Mouse (Mus musculus): ENCODE results near the gene Ptgir. TPM values are rescaled to one million over a fixed set of nuclear protein-coding genes. Genes with fewer than 3 reads are reported as not detected.

Ptgir gene
- polyA plus RNA-seq, 1 experiment from 2014 or later: 0.83 TPM

DNA sequence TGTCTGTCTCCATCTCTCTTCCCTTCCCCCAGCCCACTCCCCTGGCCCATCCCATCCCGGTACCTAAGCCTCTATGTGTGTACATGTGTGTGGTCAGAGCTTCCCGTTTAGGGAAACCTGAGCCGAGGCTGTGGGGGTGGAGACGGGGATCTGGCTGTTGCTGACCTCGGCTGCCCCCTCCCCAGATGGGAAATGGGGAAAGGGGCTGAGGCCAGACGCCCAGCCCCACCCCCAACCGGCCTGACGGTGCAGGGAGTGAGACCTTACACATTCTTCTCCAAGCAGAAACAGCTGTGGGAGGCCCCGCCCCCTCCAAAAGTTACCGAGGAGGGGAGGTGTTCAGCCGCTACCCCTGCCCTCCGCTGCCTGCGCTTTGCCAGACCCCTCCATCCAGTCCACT lies 29.7 kb upstream of the Ptgir start:
- H3K27me3 ChIP-seq: no peaks in the 10 kb centered on the region
- H3K4me2 ChIP-seq: peak overlapping the region; percentile 79
- no peak overlapping the region; the same call in 1 of the 2 replicates for H3K27ac ChIP-seq
- H3K9ac ChIP-seq: peak overlapping the region; percentile 90
- WGBS: 2% methylated on average over 13 of the region's 13 CpGs
- H3K4me1 ChIP-seq (replicated peaks): peaks cover 36% of the 10 kb centered on the region
- H3K9me3 ChIP-seq: no peaks in the 10 kb centered on the region
- peak overlapping the region; percentile 83 for H3K4me3 ChIP-seq
- peaks cover 19% of the 10 kb centered on the region for H3K36me3 ChIP-seq
- ATAC-seq (ENCODE audit: low FRiP score): no peak

DNA sequence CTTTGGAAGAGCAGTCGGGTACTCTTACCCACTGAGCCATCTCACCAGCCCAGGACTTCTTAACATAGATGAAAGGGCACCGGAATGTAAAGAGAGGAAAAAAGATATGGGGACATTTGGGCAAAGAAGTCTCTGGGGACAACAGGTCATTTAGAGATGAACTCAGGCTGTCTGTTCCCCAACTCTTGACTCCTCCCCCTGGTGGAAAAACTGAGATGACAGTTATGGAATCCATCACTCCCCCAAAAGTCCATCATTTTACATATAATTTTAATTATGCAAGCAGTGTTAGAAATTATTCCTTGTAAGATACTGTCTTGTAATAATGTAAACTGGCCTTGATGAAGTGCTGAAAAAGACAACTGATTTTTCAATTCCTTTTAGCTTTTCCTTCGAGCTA lies 28.6 kb upstream of the Ptgir start:
- Histone ChIP-seq H3K36me3 (peaks cover 24% of the 10 kb centered on the region; the same call in 1 of the 2 replicates), H3K4me1 (replicated peaks) (peaks cover 36% of the 10 kb centered on the region), H3K4me2 (no peak overlapping the region), H3K4me3 (no peak overlapping the region), H3K9ac (no peak overlapping the region), H3K9me3 (no peaks in the 10 kb centered on the region), H3K27ac (no peak overlapping the region), H3K27me3 (peaks cover 5% of the 10 kb centered on the region; the same call in 1 of the 2 replicates)
- ATAC-seq (ENCODE audit: low FRiP score): no peak
- WGBS: 84% methylated on average over 3 of the region's 3 CpGs

DNA sequence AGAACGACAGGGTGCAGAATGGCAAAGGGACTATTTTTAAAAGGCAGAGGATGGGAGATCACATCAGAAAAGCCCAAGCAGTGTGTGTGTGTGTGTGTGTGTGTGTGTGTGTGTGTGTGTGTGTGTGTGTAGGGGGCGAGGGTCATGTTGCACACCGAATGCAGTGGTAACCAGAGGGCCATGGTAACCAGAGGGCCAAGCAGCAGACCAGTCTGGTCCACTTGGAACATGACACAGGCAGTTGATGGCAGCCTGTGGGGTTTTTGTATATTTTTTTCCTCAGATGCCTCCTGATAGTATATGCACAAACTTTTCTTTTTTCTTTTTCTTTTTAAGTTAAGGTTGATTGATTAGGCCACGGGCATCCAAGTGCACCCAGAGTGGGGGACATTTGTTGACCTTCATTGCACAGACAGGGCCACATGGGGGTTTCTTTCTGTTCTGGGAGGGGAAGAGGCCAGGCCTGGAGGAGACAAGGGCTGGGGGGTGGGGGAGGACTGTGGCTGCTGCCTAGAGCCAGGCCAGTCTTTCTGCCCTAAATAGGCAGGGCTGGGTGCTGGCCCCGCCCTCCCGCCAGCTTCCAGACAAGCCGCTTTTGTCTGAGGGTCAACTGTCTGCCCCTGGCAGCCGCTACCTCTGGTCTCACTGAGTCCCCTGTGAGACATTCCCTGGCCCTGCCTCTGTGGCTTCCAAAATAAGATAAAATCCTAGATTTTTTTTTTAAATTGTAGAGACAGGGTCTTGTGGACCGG lies 26.3 kb upstream of the Ptgir start:
- peaks cover 30% of the 10 kb centered on the region for H3K4me1 ChIP-seq (replicated peaks)
- H3K4me3 ChIP-seq: no peak overlapping the region
- H3K9me3 ChIP-seq: no peaks in the 10 kb centered on the region
- ATAC-seq (ENCODE audit: low FRiP score): no peak
- WGBS: 9% methylated on average over 8 of the region's 9 CpGs
- peak overlapping the region; percentile 30 for H3K27ac ChIP-seq
- peaks cover 44% of the 10 kb centered on the region for H3K36me3 ChIP-seq
- 0 out of 2 replicates have a peak overlapping the region, but pooled peaks have one; percentile 7 for H3K9ac ChIP-seq
- H3K4me2 ChIP-seq: no peak overlapping the region
- H3K27me3 ChIP-seq: peaks cover 28% of the 10 kb centered on the region

DNA sequence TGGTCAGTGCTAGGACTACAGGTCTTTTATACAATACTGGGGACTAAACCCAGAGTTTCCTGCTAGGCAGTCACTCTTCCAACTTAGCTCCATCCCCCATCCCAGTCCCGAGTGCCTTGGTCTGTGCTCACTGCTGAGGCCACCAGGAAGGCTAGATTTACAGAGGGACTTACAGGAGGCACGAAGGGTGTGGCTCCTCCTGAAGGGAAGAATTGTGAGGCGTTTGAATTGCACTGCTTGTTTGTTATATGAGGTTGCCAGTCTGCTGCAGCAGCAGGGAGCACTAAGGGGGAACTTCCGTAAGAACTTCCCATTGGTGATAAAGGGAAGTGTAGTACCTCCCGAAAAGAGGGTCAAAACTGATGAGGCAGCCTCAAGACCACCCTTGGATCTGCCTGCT lies 25.7 kb upstream of the Ptgir start:
- WGBS: 8% methylated on average over 5 of the region's 5 CpGs
- H3K4me3 ChIP-seq: no peak overlapping the region
- no peak overlapping the region for H3K4me2 ChIP-seq
- H3K36me3 ChIP-seq: peaks cover 51% of the 10 kb centered on the region
- no peaks in the 10 kb centered on the region for H3K9me3 ChIP-seq
- peaks cover 29% of the 10 kb centered on the region for H3K4me1 ChIP-seq (replicated peaks)
- no peak overlapping the region for H3K9ac ChIP-seq
- H3K27ac ChIP-seq: peak overlapping the region; percentile 30; the same call in 1 of the 2 replicates
- peaks cover 34% of the 10 kb centered on the region for H3K27me3 ChIP-seq
- ATAC-seq (ENCODE audit: low FRiP score): no peak

DNA sequence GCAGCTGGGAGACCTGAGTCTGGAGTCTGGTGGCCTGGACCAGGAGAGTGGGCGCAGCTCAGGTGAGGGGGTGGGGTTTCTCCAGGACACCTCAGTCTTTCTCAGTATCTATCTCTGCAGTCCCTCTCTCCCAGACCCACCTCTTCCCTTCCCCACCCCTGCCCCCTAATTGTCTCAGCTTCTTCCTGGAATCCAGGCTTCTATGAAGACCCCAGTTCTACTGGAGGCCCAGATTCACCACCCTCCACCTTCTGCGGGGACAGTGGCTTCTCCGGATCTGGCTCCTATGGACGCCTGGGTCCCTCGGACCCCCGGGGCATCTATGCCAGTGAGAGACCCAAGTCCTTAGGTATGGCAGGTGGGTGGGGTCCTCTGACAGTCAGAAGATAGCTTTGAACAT lies 23.1 kb upstream of the Ptgir start:
- no peak overlapping the region for H3K9ac ChIP-seq
- H3K27ac ChIP-seq: no peak overlapping the region
- peaks cover 72% of the 10 kb centered on the region for H3K36me3 ChIP-seq
- H3K4me1 ChIP-seq (replicated peaks): peaks cover 12% of the 10 kb centered on the region
- no peak for ATAC-seq (ENCODE audit: low FRiP score)
- peaks cover 59% of the 10 kb centered on the region for H3K27me3 ChIP-seq
- H3K4me3 ChIP-seq: no peak overlapping the region
- no peak overlapping the region for H3K4me2 ChIP-seq
- no peaks in the 10 kb centered on the region for H3K9me3 ChIP-seq
- 92% methylated on average over 6 of the region's 6 CpGs for WGBS

DNA sequence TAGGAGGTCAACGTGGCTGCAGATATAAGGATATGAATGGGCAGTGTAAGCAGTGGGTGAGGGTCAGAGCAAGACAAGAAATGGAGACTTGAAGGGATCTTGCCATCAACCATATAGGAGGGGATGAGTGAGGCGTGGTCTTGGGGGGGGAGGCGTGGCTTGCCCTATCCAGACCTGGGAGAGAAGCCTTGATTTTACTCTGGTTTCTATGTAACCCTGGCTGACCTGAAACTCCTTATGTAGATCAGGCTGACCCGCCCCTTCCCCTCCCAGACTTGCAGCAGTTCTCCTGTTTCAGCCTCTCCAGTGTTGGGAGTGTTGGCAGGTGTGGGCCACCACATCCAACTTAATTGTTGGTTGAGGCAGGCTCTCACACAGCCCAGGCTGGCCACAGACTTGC lies 22.0 kb upstream of the Ptgir start:
- no peak for ATAC-seq (ENCODE audit: low FRiP score)
- H3K27ac ChIP-seq: no peak overlapping the region
- no peak overlapping the region for H3K4me2 ChIP-seq
- no peak overlapping the region for H3K4me3 ChIP-seq
- 61% methylated on average over 4 of the region's 4 CpGs for WGBS
- no peak overlapping the region for H3K9ac ChIP-seq
- peaks cover 69% of the 10 kb centered on the region for H3K27me3 ChIP-seq
- no peaks in the 10 kb centered on the region for H3K9me3 ChIP-seq
- peaks cover 12% of the 10 kb centered on the region for H3K4me1 ChIP-seq (replicated peaks)
- H3K36me3 ChIP-seq: peaks cover 62% of the 10 kb centered on the region

DNA sequence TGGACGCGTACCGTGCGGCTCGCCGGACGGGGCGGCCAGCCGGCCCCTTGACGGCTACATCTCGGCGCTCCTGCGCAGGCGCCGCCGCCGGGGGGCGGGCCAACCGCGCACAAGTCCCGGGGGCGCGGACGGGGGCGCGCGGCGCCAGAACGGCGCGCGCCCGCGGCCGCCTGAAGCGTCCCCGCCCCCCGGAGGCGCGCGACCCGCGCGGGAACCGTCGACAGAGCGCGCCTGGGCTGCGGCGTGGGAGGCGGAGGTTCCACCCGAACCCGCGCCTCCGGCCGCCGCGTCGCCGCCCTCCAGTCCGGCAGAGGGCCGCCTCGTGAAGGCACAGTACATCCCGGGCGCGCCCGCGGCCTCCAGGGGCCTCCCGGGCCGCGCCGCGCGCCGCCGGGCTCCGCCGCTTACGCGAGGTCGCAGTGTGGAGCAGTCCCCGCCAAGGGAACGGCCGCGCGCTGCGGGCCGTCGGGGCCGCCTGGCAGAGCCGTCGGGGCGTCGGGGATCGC lies 21.0 kb upstream of the Ptgir start:
- H3K27me3 ChIP-seq: peaks cover 78% of the 10 kb centered on the region
- H3K4me3 ChIP-seq: peak overlapping the region; percentile 31
- no peaks in the 10 kb centered on the region for H3K9me3 ChIP-seq
- peak overlapping the region; percentile 35; the same call in 1 of the 2 replicates for H3K4me2 ChIP-seq
- H3K27ac ChIP-seq: no peak overlapping the region
- WGBS: 14% methylated on average over 82 of the region's 95 CpGs
- H3K4me1 ChIP-seq (replicated peaks): peaks cover 6% of the 10 kb centered on the region
- no peak overlapping the region for H3K9ac ChIP-seq
- 0 out of 2 replicates have a peak, but pooled peaks have one; percentile 30 for ATAC-seq (ENCODE audit: low FRiP score)
- H3K36me3 ChIP-seq: peaks cover 60% of the 10 kb centered on the region

DNA sequence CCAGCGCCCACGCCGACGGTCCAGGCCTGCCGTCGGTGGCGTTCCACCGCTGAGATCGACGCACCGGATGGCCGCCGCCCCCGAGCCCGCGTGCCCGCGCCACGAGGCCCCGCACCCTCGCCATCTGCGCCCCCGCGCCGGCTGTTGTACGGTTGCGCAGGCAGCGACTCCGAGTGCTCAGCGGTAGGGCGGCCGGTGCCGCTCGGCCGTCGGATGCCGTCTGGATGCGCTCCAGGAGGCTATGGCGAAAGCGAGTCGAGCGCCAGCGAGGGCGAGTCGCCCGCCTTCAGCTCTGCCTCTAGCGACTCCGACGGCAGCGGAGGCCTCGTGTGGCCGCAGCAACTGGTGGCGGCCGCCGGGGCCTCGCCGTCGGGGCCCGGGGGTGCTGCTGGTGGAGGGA lies 20.4 kb upstream of the Ptgir start:
- no peak for ATAC-seq (ENCODE audit: low FRiP score)
- no peak overlapping the region for H3K9ac ChIP-seq
- H3K27me3 ChIP-seq: peaks cover 84% of the 10 kb centered on the region
- H3K4me1 ChIP-seq (replicated peaks): peaks cover 4% of the 10 kb centered on the region
- H3K4me3 ChIP-seq: peak overlapping the region; percentile 31
- no peaks in the 10 kb centered on the region for H3K9me3 ChIP-seq
- H3K27ac ChIP-seq: no peak overlapping the region
- 0 out of 2 replicates have a peak overlapping the region, but pooled peaks have one; percentile 35 for H3K4me2 ChIP-seq
- 39% methylated on average over 58 of the region's 59 CpGs for WGBS
- H3K36me3 ChIP-seq: peaks cover 60% of the 10 kb centered on the region

DNA sequence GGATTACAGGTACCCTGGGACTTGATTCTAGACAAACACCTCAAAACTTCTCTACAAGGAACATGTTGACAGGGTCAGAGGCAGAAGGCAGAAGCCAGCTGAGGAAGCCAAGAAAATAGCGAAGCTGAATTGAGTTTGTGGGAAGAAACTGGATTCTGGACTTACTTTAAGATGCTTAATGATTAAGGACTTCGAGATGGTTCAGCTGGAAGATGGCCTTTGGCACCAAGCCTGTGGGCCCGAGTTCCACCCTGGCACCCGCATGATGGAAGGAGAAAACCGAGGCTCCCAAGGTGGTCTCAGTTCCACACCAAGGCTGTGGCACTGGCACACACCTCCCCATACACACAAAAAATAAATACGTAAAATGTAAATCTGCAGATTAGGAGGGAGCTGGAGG lies 15.8 kb upstream of the Ptgir start:
- no peak for ATAC-seq (ENCODE audit: low FRiP score)
- WGBS: 43% methylated on average over 6 of the region's 6 CpGs
- Histone ChIP-seq H3K9me3 (no peaks in the 10 kb centered on the region), H3K36me3 (peaks cover 21% of the 10 kb centered on the region), H3K4me2 (peak overlapping the region; percentile 60), H3K27ac (peak overlapping the region; percentile 23; the same call in 1 of the 2 replicates), H3K4me3 (no peak overlapping the region), H3K27me3 (peaks cover 80% of the 10 kb centered on the region), H3K4me1 (replicated peaks) (peaks cover 35% of the 10 kb centered on the region), H3K9ac (no peak overlapping the region)

DNA sequence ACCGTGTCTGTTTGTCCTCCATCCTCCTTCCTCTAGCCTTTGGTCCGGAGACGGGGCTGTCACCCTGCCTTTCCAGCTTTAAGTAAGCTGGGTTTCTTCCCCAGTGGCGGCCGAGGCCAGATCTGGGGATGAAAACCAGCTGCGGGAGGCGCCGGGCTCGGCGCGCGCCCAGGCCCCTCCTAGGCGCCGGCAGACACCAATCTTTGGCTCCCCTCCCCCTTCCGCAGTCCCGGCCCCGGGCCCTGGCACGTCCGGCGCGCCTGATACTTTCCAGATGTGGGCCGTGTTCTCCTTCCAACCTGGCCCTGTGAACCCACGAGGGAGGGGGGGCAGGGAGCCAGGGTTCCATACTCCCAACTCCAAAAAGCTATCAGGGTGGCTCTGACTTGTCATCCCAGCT lies 15.3 kb upstream of the Ptgir start:
- Histone ChIP-seq H3K9me3 (no peaks in the 10 kb centered on the region), H3K36me3 (peaks cover 17% of the 10 kb centered on the region), H3K9ac (no peak overlapping the region), H3K27me3 (peaks cover 76% of the 10 kb centered on the region), H3K27ac (peak overlapping the region; percentile 23; the same call in 1 of the 2 replicates), H3K4me2 (peak overlapping the region; percentile 60), H3K4me3 (no peak overlapping the region), H3K4me1 (replicated peaks) (peaks cover 35% of the 10 kb centered on the region)
- ATAC-seq (ENCODE audit: low FRiP score): no peak
- WGBS: 3% methylated on average over 15 of the region's 23 CpGs

DNA sequence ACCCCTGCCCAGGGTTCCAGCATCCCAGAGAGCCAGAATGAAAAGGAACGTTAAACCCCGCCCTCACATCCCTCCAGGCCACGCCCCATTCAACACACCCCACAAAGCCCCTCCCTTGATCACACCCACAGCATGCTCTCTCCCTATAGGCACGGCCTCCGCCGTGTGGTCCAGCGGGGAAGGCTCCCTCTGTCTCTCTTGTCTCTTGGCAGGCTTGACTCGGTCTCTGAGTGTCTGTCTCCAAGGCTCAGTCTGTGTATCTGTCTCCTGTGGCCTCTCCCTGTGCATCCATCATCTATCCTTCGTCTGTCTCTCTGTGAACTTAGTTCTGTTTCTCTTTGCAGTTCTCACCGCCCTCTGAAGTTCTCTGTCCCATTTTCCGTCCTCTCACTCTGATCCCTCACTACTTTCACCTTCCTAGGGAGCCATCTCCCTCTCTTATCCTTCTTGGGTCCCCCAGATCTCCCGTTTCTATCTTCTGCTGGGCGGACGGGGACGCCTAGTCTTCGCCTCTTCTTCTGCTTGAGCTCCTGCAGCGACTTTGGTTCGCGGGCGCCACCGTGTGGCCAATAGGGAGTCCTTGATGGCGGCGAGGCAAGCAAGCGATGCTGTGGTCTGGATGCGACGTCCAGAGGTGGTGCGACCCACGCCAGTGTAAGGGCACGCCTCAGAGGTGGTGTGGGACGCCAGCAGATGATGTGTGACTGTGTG lies 14.5 kb upstream of the Ptgir start, which contains the start of gene Gng8:
TSS of gene Gng8 (plus strand) at position 146 of the 711 bp plus-strand sequence.
- Histone ChIP-seq H3K4me3 (peak within 1 kb of the TSS; percentile 29), H3K9me3 (no peaks in the 10 kb centered on the region), H3K9ac (0 out of 2 replicates have a peak within 1 kb of the TSS, but pooled peaks have one; percentile 49), H3K36me3 (peaks cover 9% of the 10 kb centered on the region), H3K27me3 (peaks cover 68% of the 10 kb centered on the region), H3K4me1 (replicated peaks) (peaks cover 35% of the 10 kb centered on the region), H3K4me2 (peak within 1 kb of the TSS; percentile 60), H3K27ac (peak within 1 kb of the TSS; percentile 40; the same call in 1 of the 2 replicates)
- ATAC-seq (ENCODE audit: low FRiP score): peak; percentile 62
- under 1% methylated on average over 30 of the region's 30 CpGs for WGBS

DNA sequence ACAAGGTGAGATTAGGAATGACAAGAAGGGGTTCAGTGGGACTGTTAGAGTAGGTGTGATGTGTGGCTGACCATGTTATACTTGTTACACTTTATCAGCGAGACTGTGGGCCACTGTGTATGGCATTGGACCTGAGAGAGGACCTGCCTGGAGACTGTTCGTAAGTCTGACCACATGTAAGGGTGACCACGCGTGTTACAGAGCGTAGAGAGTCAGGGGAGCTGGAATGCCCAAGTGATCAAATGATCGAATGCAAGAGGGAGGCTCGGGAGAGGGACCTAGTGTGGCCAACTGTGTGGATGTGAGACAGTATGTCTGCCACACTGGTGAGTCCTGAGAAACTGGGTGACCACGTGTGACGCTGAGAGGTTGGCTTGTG lies 13.9 kb upstream of the Ptgir start:
- peaks cover 35% of the 10 kb centered on the region for H3K4me1 ChIP-seq (replicated peaks)
- H3K36me3 ChIP-seq: peaks cover 3% of the 10 kb centered on the region
- no peak overlapping the region for H3K27ac ChIP-seq
- ATAC-seq (ENCODE audit: low FRiP score): peak; percentile 4; the same call in 1 of the 2 replicates
- 43% methylated on average over 9 of the region's 9 CpGs for WGBS
- peaks cover 62% of the 10 kb centered on the region for H3K27me3 ChIP-seq
- H3K9me3 ChIP-seq: no peaks in the 10 kb centered on the region
- H3K4me2 ChIP-seq: peak overlapping the region; percentile 60; the same call in 1 of the 2 replicates
- H3K9ac ChIP-seq: no peak overlapping the region
- H3K4me3 ChIP-seq: peak overlapping the region; percentile 5

Data from hindbrain, embryonic 13.5 days (tissue).